Mouse (Mus musculus): ENCODE results near the gene Sec24c. TPM values are rescaled to one million over a fixed set of nuclear protein-coding genes. Genes with fewer than 3 reads are reported as not detected.
A peak's percentile ranks its signal among the peaks of the same experiment; 100 is the strongest.
"Not testable (repeated sequence)": the region's sequence is repeated elsewhere in the genome, so short reads cannot be mapped to it uniquely, and the experiment has no call there.

The Sec24c gene
- polyA plus RNA-seq, 1 experiment from 2014 or later = 101 TPM

GRCm38 (mm10) chr14:20703461-20703860 is 29.4 kb downstream of the Sec24c start:
- H3K27me3 ChIP-seq; H3K9me3 ChIP-seq; ATAC-seq (ENCODE audit: low FRiP score, low read depth): not testable (repeated sequence)
- Histone ChIP-seq H3K36me3 (peaks cover 12% of the 10 kb centered on the region; the same call in 1 of the 2 replicates), H3K4me1 (replicated peaks) (peaks cover 52% of the 10 kb centered on the region), H3K9ac (peak overlapping the region; percentile 80), H3K4me2 (peak overlapping the region; percentile 62), H3K4me3 (peak overlapping the region; percentile 95), H3K27ac (replicated peaks) (peak overlapping the region; percentile 90)
- 12% methylated on average over 8 of the region's 8 CpGs for WGBS

DNA sequence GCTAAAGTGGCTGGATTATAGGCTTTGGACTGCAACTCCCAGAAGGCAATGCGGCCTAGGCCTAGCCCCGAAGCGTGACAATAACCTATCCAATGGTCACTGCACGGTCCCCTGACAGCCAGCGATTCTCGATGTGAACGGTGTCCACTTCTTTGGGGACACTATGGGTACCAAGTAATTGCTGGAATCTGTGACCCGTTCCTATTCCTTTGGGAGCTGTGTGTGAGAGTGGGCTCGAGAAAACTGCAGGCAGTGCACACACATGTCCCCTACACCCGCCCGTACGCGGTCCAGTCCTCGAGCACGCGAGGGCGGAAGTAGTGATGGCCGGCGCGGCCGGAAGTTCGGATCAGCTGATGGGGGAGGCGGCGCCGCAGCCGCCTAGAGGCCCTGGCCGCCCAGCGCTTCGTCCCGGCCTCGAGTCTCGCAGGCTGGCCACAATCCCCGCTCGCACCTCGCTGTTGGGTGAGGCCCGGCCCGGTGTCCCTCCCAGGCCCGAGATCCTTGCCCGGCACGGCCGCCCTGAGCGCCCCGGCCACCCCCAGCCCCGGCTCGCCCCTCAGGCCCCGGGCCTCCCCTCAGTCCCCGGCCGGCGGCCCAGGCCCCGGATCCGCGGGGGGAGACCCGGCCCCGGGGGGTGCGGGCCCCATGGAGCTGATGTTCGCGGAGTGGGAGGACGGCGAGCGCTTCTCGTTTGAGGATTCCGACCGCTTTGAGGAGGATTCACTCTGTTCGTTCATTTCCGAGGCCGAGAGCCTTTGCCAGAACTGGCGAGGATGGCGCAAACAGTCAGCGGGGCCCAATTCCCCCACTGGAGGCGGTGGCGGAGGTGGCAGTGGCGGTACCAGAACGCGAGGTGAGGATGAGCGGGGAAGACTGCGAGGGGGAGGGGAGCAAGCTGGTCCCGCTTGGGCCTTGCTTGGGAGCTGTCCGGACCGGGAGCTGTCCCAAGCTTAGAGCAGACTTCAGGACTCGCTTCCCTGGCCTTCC is 33.4 kb downstream of the Sec24c start, which contains the start of gene Zswim8:
Zswim8 (plus strand) TSS at position 352 of the 990 bp plus-strand sequence.
- H3K27me3 ChIP-seq = no peaks in the 10 kb centered on the region
- peaks cover 32% of the 10 kb centered on the region for H3K36me3 ChIP-seq
- ATAC-seq (ENCODE audit: low FRiP score, low read depth) = peak; percentile 95
- H3K4me1 ChIP-seq (replicated peaks) = peaks cover 30% of the 10 kb centered on the region
- peak within 1 kb of the TSS; percentile 63 for H3K4me2 ChIP-seq
- H3K27ac ChIP-seq (replicated peaks) = peak within 1 kb of the TSS; percentile 95
- H3K4me3 ChIP-seq = peak within 1 kb of the TSS; percentile 98
- WGBS = under 1% methylated on average over 79 of the region's 80 CpGs
- H3K9me3 ChIP-seq = no peaks in the 10 kb centered on the region
- H3K9ac ChIP-seq = peak within 1 kb of the TSS; percentile 99

DNA sequence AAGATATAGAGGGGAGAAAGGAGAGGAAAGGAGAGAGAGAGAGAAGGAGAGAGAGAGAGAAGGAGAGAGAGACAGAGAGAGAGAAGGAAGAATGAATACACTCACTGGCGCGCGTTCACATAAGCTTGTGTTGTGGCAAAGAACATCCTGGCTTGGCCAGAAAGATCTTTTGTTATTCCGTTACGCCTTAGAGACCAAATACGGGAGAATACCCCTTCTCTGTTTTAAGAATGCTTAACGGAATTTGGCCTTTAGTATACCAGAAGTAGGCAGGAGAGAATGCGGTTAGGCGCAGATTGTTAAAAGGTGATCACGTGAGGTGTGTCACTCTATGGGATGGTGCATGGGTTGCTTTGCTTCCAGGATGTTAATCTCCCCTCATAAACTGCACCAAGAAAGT is 34.1 kb downstream of the Sec24c start:
- 11% methylated on average over 10 of the region's 10 CpGs for WGBS
- Histone ChIP-seq H3K4me3 (peak overlapping the region; percentile 98), H3K27me3 (no peaks in the 10 kb centered on the region), H3K9me3 (no peaks in the 10 kb centered on the region), H3K9ac (peak overlapping the region; percentile 99), H3K27ac (replicated peaks) (peak overlapping the region; percentile 95; the same call in 1 of the 2 replicates), H3K4me2 (peak overlapping the region; percentile 63), H3K36me3 (peaks cover 40% of the 10 kb centered on the region), H3K4me1 (replicated peaks) (peaks cover 30% of the 10 kb centered on the region)
- no peak for ATAC-seq (ENCODE audit: low FRiP score, low read depth)

DNA sequence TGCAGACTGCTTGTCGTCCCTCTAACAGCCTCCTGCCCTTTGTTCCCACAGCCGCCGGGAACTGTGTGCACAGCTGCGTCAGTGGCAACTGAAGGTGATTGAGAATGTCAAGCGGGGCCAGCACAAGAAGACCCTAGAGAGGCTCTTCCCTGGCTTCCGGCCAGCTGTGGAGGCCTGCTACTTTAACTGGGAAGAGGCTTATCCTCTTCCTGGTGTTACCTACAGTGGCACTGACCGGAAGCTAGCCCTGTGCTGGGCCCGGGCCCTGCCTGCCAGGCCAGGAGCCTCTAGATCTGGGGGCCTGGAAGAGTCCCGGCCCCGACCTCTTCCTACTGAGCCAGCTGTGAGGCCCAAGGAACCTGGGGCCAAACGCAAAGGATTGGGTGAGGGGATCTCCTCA is 39.7 kb downstream of the Sec24c start:
- Histone ChIP-seq H3K9me3 (no peaks in the 10 kb centered on the region), H3K4me2 (no peak overlapping the region), H3K36me3 (peaks cover 87% of the 10 kb centered on the region), H3K4me3 (no peak overlapping the region), H3K9ac (no peak overlapping the region), H3K27ac (replicated peaks) (no peak overlapping the region), H3K27me3 (no peaks in the 10 kb centered on the region), H3K4me1 (replicated peaks) (peaks cover 12% of the 10 kb centered on the region)
- no peak for ATAC-seq (ENCODE audit: low FRiP score, low read depth)
- 73% methylated on average over 11 of the region's 11 CpGs for WGBS

GRCm38 (mm10) chr14:20718443-20718842 is 44.3 kb downstream of the Sec24c start:
- Histone ChIP-seq H3K4me1 (replicated peaks) (no peaks in the 10 kb centered on the region), H3K27me3 (no peaks in the 10 kb centered on the region), H3K36me3 (peaks cover 99% of the 10 kb centered on the region), H3K27ac (replicated peaks) (no peak overlapping the region), H3K9ac (no peak overlapping the region), H3K9me3 (no peaks in the 10 kb centered on the region), H3K4me3 (no peak overlapping the region), H3K4me2 (no peak overlapping the region)
- no peak for ATAC-seq (ENCODE audit: low FRiP score, low read depth)
- WGBS = 91% methylated on average over 10 of the region's 10 CpGs

DNA sequence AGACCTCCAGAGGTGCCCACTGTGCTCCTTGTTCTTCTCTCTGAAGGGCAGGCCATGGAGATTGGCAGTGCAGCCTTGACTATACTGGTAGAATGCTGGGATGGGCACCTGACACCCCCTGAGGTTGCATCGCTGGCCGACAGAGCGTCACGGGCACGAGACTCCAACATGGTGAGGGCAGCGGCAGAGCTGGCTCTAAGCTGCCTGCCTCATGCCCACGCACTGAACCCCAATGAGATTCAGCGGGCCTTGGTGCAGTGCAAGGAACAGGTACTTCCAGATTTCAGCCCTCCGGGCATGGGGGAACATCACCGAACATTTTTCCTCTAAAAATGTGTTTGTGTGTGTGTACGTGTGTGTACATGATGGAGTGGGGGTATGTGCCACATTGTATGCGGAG is 45.7 kb downstream of the Sec24c start:
- H3K4me2 ChIP-seq = no peak overlapping the region
- ATAC-seq (ENCODE audit: low FRiP score, low read depth) = no peak
- no peaks in the 10 kb centered on the region for H3K27me3 ChIP-seq
- no peak overlapping the region for H3K27ac ChIP-seq (replicated peaks)
- H3K4me1 ChIP-seq (replicated peaks) = no peaks in the 10 kb centered on the region
- H3K4me3 ChIP-seq = no peak overlapping the region
- H3K36me3 ChIP-seq = peaks cover 98% of the 10 kb centered on the region
- WGBS = 94% methylated on average over 12 of the region's 12 CpGs
- H3K9me3 ChIP-seq = no peaks in the 10 kb centered on the region
- H3K9ac ChIP-seq = no peak overlapping the region

GRCm38 (mm10) chr14:20721371-20721770 is 47.3 kb downstream of the Sec24c start:
- Histone ChIP-seq H3K36me3 (peaks cover 95% of the 10 kb centered on the region), H3K27ac (replicated peaks) (no peak overlapping the region), H3K4me2 (no peak overlapping the region), H3K9ac (no peak overlapping the region), H3K4me1 (replicated peaks) (no peaks in the 10 kb centered on the region), H3K9me3 (no peaks in the 10 kb centered on the region), H3K27me3 (no peaks in the 10 kb centered on the region), H3K4me3 (no peak overlapping the region)
- WGBS = 94% methylated on average over 4 of the region's 4 CpGs
- peak; percentile 33; the same call in 1 of the 2 replicates for ATAC-seq (ENCODE audit: low FRiP score, low read depth)

DNA sequence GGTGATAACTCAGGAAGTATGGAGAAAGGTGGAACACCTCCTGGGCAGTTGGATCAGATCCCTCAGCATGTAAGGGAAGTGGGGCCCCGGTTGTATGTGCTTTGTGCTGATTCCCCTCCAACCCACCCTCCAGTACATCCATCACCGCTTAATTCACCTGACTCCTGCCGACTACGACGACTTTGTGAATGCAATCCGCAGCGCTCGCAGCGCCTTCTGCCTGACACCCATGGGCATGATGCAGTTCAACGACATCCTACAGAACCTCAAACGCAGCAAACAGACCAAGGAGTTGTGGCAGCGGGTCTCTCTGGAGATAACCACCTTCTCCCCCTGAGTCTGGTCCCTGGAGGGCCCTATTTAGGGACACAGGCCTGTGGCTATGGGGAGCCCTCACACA is 48.9 kb downstream of the Sec24c start:
- Histone ChIP-seq H3K4me3 (no peak overlapping the region), H3K27me3 (no peaks in the 10 kb centered on the region), H3K4me2 (no peak overlapping the region), H3K4me1 (replicated peaks) (no peaks in the 10 kb centered on the region), H3K27ac (replicated peaks) (no peak overlapping the region), H3K9me3 (no peaks in the 10 kb centered on the region), H3K36me3 (peaks cover 94% of the 10 kb centered on the region), H3K9ac (no peak overlapping the region)
- no peak for ATAC-seq (ENCODE audit: low FRiP score, low read depth)
- 86% methylated on average over 12 of the region's 12 CpGs for WGBS

- peaks cover 94% of the 10 kb centered on the region for H3K36me3 ChIP-seq
- WGBS = 28% methylated on average over 5 of the region's 5 CpGs
- no peaks in the 10 kb centered on the region for H3K27me3 ChIP-seq
- H3K4me1 ChIP-seq (replicated peaks) = no peaks in the 10 kb centered on the region
- no peak for ATAC-seq (ENCODE audit: low FRiP score, low read depth)
- no peak overlapping the region for H3K9ac ChIP-seq
- H3K27ac ChIP-seq (replicated peaks) = no peak overlapping the region
- no peaks in the 10 kb centered on the region for H3K9me3 ChIP-seq
- no peak overlapping the region for H3K4me3 ChIP-seq
- no peak overlapping the region for H3K4me2 ChIP-seq
Measured at GRCm38 (mm10) chr14:20724043-20724442, 49.9 kb downstream of the Sec24c start.

- ATAC-seq (ENCODE audit: low FRiP score, low read depth) = no peak
- no peak overlapping the region for H3K9ac ChIP-seq
- WGBS = 85% methylated on average over 6 of the region's 6 CpGs
Measured at GRCm38 (mm10) chr14:20725660-20726339, 51.7 kb downstream of the Sec24c start.

DNA sequence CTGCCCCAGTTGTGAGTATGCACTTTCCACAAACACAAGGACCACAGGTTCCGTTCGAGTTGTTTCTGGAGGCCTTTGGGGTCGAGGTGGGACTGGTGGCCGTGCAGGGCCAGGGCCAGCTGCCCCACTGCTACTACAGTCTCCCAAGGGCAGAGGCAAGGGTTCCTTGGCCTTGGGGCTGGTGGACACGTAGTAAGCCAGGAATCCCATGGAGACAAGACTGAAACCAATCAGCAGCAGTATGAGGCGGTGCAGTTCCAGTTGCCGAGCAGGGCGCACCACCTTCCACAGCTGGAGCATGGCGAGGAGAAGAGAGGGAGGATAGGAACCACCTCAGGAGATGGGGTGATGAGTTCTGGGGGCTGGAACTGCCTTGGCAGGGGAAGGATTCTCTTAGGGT is 55.8 kb downstream of the Sec24c start:
- Histone ChIP-seq H3K9me3 (no peaks in the 10 kb centered on the region), H3K4me2 (no peak overlapping the region), H3K36me3 (peaks cover 57% of the 10 kb centered on the region), H3K4me1 (replicated peaks) (peaks cover 14% of the 10 kb centered on the region), H3K27ac (replicated peaks) (no peak overlapping the region), H3K4me3 (no peak overlapping the region), H3K27me3 (no peaks in the 10 kb centered on the region), H3K9ac (no peak overlapping the region)
- no peak for ATAC-seq (ENCODE audit: low FRiP score, low read depth)
- 96% methylated on average over 9 of the region's 9 CpGs for WGBS

More at GRCm38 (mm10) chr14:20725660-20726339, 51.7 kb downstream of the Sec24c start:
- Histone ChIP-seq H3K36me3 (peaks cover 94% of the 10 kb centered on the region), H3K4me2 (no peak overlapping the region), H3K4me3 (no peak overlapping the region), H3K9me3 (no peaks in the 10 kb centered on the region), H3K27ac (replicated peaks) (no peak overlapping the region), H3K27me3 (no peaks in the 10 kb centered on the region), H3K4me1 (replicated peaks) (no peaks in the 10 kb centered on the region)

Measured in hindbrain, embryonic 15.5 days (tissue).